Mouse (Mus musculus): ENCODE results near the gene Ppp2r2c.

DNA sequence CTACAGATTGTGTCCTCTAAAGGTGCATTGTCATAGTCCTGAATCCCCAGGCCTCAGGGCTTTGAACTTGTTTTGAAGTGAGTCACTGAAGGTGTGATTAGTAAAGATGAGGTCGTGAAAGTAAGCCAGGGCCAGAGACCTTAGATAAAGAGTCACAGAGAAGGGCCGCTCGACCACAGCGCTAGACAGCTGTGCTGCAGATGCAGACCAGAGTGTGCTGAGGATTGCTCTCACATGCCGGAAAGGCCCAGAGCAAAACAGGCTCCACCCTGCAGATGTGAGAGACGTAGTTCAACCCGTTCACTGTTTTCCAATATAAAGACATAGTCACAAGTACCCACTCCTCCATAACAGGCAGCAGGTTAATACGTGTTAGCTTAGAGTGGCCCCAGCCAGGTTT is 28.7 kb upstream of the Ppp2r2c start:
- TF ChIP-seq POLR2A (IDR thresholded peaks at IDR 0.05; ENCODE audit: borderline replicate concordance, control insufficient read depth, low read depth, low read length) (no peak), CTCF (IDR thresholded peaks at IDR 0.05; ENCODE audit: control insufficient read depth, insufficient read depth, low read length) (no peak)
